Mouse (Mus musculus) bone marrow, adult 2 months (tissue): ENCODE measurements around the gene Trim72.
A peak's percentile ranks its signal among the peaks of the same experiment; 100 is the strongest.

Source experiments
- CTCF ChIP-seq: fragments of 200-500 bp; IDR thresholded peaks from 2 replicates; pipeline ENCODE4 v1.5.1; 2011; ENCODE audit warnings: low read length, control low read depth; ENCODE audit not compliant: control insufficient read depth, insufficient read depth
- POLR2A ChIP-seq: fragments of 200-500 bp; IDR thresholded peaks from 2 replicates; pipeline ENCODE4 v1.6.1; 2011; ENCODE audit warnings: low read depth, mild to moderate bottlenecking, control low read depth, low read length, borderline replicate concordance; ENCODE audit not compliant: control insufficient read depth

DNA sequence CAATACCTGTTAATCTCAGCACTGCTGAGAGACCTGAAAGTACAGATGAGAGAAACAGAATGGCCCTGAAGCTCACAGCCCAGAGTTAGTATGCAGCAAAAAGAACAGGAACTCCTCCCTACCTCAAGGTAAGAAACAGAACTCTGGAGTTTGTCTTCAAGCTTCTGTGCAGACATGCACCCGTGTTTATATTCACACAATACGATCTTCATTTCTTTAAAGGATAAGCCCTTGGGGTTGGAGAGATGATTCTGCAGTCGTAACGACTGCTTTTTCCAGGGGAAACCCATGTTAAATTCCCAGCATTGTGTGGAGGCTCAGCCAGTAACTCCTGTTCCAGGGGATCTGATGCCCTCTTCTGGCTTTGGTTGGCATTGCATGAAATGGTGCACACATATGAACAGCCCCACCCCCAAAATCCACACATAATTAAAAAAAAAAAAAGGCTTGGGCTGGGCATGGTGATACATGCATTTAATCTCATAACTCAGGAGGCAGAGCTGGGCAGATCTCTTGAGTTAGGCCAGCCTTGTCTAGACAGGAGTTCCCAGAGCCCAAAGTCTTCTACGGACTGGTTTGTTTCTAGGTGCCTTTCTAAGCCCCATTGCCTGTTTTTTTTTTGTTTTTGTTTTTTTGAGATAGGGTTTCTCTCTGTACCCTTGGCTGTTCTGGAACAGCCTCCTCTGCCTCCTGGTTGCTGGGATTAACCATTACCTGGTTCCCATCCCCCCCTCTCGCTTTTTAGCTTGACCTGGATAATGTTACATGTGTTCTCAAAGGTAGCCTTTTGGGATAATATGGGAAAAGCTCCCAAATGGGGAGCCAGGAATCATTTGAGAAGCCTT, 11.9 kb upstream of the Trim72 start:
- TF ChIP-seq CTCF (peak; percentile 53), POLR2A (no peak)
